Comparison of ENCODE assay signal across 23 mouse cellular contexts in the genomic region with DNA sequence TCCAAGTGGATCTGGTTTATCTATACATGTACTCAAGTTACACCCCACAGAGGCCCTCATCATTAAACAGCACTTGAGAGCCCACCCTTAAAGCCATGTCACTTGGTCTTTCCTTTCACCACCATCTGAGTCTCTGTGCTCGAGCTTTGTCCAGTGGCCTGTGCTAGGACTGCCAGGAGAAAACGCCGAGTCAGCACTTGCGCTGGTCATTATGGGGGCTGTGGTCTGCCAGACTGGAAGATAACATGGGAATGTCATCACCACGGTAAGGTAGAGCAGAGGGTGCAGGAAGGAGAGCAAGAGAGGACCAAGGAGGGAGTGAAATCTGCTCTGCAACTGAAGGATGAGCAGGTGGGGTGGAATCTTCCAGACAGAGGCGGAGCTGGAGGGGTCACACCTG.
"Had no signal": no experiment of that assay in that cellular context is flagged by ENCODE, and none has a peak within 500 bp of the region (broad histone marks: within the 10 kb centered on the region; RNA-seq: fewer than 3 reads in every experiment).

No protein-coding gene starts in this region.

- H3K9ac ChIP-seq: embryonic facial prominence, embryonic 12.5 days; embryonic facial prominence, embryonic 13.5 days; embryonic facial prominence, embryonic 15.5 days; forebrain, embryonic 12.5 days; forebrain, embryonic 13.5 days; forebrain, embryonic 15.5 days; forebrain, postnatal 0 days had no signal

- H3K4me2 ChIP-seq: embryonic facial prominence, embryonic 12.5 days; embryonic facial prominence, embryonic 13.5 days; embryonic facial prominence, embryonic 15.5 days; forebrain, embryonic 12.5 days; forebrain, embryonic 13.5 days; forebrain, embryonic 15.5 days had no signal

- ATAC-seq: forebrain, embryonic 13.5 days; forebrain, embryonic 14.5 days; forebrain, embryonic 15.5 days; forebrain, embryonic 16.5 days; forebrain, postnatal 0 days had no signal

- H3K4me3 ChIP-seq: embryonic facial prominence, embryonic 12.5 days; embryonic facial prominence, embryonic 13.5 days; embryonic facial prominence, embryonic 15.5 days; erythroblast, embryonic 14.5 days; forebrain, embryonic 10.5 days; forebrain, embryonic 12.5 days; forebrain, embryonic 13.5 days; forebrain, embryonic 15.5 days; gastrocnemius, adult 2 months; heart, adult 2 months; heart, embryonic 10.5 days had no signal

- H3K36me3 ChIP-seq: embryonic facial prominence, embryonic 12.5 days; embryonic facial prominence, embryonic 13.5 days; embryonic facial prominence, embryonic 15.5 days; forebrain, embryonic 10.5 days; forebrain, embryonic 12.5 days; heart, embryonic 10.5 days had no signal

- H3K27ac ChIP-seq: embryonic facial prominence, embryonic 12.5 days; embryonic facial prominence, embryonic 13.5 days; forebrain, embryonic 10.5 days; forebrain, embryonic 12.5 days; forebrain, embryonic 13.5 days; forebrain, embryonic 15.5 days; gastrocnemius, adult 2 months; heart, adult 2 months; heart, embryonic 10.5 days had no signal

- DNase-seq: cerebellum, adult 9-11 months; cerebellum, postnatal 36 days; embryo, embryonic 11 days; forebrain, postnatal 0 days; gastrocnemius, adult 2 months; gastrocnemius, postnatal 10 days; gastrocnemius, postnatal 14 days; gastrocnemius, postnatal 25 days; gastrocnemius, postnatal 36 days; heart, adult 11 months; heart, adult 18-20 months; heart, adult 2 months had no signal

- H3K4me1 ChIP-seq: embryonic facial prominence, embryonic 12.5 days; embryonic facial prominence, embryonic 13.5 days; forebrain, embryonic 12.5 days; forebrain, embryonic 13.5 days; forebrain, embryonic 15.5 days had no signal

- H3K9me3 ChIP-seq: embryonic facial prominence, embryonic 12.5 days; embryonic facial prominence, embryonic 13.5 days; embryonic facial prominence, embryonic 15.5 days; forebrain, embryonic 10.5 days; forebrain, embryonic 12.5 days; forebrain, embryonic 13.5 days; forebrain, embryonic 15.5 days; heart, embryonic 10.5 days had no signal

- H3K27me3 ChIP-seq: embryonic facial prominence, embryonic 12.5 days; embryonic facial prominence, embryonic 13.5 days; embryonic facial prominence, embryonic 15.5 days; forebrain, embryonic 13.5 days; forebrain, embryonic 15.5 days had no signal
